Mouse (Mus musculus) lung, postnatal 25 days (tissue): ENCODE data around the gene Olfr1062.
A peak's percentile ranks its signal among the peaks of the same experiment; 100 is the strongest.
"Not testable (repeated sequence)": the region's sequence is repeated elsewhere in the genome, so short reads cannot be mapped to it uniquely, and the experiment has no call there.

Experiments used
- DNase-seq: peaks from one replicate; pipeline ENCODE4 v3.0.0; 2022; ENCODE audit warnings: low spot score

Gene Olfr1062

DNA sequence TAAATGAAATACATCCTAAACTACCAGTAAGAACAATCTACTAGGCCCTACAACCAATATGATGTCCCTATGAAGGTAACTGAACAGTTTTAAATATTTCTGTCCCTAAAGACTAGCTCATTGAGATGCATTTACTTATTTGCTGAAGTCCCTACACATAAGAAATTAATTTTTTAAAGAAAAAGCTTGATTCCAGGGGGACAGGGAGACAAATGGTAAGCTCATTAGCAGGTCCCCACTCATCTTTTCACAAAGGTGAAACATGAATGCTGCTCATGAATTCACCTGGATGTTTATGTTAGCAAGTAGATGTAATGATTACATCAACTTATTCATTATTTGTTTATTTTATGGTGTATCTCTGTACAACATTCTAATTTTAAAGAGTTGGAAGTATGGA is at the start of gene Olfr1062:
Gene Olfr1062 (minus strand): TSS at position 101 of the 400 bp plus-strand sequence.
- DNase-seq = not testable (repeated sequence)

DNA sequence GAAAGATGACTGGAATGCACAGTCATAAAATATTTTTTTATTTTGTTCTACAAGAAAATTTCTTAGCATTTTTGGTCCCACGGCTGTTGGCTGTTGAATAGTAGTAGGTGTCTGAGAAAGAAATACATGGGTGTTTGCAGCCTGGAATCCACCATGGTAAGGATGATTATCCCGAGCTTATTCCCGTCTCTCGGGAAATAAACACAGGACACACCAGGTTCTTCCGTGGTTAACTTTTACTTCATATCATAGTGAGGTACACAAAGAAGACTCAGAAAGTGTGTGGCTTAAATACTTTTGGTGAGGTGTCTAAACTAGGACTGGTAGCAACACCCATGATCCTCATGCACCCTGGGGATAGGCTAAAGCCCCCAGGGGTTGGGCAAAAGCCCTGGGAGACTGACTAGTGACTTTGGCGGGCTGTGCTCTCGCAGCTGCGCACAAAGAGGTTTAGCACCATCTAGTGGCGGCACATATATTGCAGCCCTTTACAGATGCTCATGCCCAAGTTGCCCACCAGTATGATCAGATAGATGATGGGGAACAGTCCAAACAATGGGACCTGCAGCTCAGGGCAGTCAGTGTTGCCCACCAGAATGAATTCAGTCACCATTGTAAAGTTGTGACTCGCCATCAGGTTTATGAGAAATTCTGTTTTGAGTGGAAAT is 38.0 kb upstream of the Olfr1062 start:
- DNase-seq = peak; percentile 3

DNA sequence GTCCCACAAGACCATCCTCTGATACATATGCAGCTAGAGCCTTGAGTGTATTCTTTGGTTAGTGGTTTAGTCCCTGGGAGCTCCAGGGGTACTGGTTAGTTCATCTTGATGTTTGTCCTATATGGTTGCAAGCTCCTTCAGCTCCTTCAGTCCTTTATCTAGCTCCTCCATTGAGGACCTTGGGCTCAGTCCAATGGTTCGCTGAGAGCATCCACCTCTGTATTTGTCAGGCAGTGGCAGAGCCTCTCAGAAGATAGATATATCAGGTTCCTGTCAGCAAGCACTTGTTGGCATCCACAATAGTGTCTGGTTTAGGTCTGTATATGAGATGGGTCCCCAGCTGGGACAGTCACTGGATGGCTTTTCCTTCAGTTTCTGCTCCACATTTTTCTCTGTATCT is 33.9 kb upstream of the Olfr1062 start:
- no peak for DNase-seq

DNA sequence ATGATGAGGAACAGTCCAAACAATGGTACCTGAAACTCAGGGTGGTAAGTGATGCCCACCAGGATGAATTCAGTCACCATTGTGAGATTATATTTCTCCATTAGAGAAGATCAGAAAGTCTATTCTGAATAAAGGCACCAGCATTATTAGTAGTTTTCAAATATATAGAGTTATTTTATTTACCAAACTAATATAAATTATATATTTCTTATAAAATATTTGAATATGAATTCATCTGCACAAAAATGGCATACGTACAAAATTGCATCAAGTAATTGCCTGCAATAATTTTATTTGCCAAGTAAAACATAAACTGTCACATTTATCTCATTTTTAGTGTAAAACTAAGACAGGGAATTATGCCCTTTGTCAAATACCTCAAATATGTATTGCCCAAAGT is 29.6 kb upstream of the Olfr1062 start, which contains the start of gene Olfr1066:
Gene Olfr1066 (minus strand): TSS at position 101 of the 400 bp plus-strand sequence.
- DNase-seq = no peak

DNA sequence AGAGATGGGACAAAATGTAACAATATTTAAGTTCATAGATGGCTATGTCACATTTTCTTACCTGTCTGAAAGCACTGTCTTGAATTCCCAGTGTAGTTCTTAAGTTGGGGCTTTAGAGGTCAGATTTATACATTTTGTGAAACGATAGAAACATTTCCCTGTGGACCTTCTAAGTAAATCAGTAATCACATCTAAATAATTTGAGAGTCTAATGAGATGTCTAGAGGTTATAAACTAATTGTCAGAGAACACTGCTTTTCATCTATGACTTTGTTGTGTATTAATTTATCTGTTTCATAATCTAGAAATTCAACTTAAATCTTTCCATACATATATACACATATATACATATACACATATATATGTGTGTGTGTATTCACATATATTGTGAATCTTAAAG is 23.9 kb upstream of the Olfr1062 start, which contains the start of gene Olfr1065:
Gene Olfr1065 (minus strand): TSS at position 101 of the 400 bp plus-strand sequence.
- DNase-seq = not testable (repeated sequence)

DNA sequence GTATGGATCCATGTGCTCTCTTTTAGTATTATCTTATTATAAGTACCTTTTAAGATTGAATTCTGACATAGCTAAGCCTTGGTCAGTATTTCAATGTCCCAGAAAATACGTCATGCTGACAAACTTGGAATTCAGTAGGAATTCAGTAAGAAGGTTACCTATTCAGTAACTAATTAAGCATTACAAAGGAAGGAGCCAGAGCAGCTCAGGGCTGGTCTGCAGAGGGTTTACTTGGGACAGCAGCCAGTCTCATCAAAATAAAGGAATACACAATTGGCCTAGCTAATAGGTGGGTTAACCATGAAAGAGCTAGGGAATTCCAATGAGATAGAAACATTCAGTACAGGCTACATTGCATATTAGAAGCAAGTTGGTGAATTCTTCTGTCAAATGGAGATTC is 15.6 kb upstream of the Olfr1062 start:
- not testable (repeated sequence) for DNase-seq

DNA sequence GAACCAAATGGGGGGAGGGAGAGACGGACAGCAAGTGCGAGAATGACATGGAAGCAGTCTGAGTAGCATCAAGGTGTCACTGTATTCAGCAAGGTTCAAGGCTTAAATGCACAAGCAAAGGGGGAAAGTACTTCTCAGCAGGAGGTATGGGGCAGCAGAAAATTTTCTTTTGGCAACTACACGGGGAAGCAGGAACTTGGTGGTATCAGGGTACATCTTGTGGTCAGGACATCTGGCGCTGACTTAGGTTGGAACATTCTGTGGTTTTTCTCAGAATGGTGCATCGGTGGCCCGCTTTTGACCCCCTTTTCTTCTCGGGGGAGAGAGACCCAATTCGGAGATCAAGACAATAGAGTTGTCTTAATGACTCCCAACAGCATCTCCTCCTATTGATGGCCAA is 2.0 kb upstream of the Olfr1062 start:
- DNase-seq = not testable (repeated sequence)

DNA sequence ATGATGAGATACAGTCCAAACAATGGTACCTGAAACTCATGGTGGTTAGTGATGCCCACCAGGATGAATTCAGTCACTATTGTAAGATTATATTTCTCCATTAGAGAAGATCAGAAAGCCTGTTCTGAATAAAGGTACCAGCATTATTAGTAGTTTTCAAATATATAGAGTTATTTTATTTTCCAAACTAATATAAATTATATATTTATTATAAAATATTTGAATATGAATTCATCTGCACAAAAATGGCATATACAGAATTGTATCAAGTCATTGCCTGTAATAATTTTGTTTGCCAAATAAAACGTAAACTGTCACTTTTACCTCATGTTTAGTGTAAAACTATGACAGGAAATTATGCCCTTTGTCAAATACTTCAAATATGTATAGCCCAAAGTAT is 12.6 kb downstream of the Olfr1062 start, which contains the start of gene Olfr1061:
Gene Olfr1061 (minus strand): TSS at position 101 of the 400 bp plus-strand sequence.
- DNase-seq = no peak

DNA sequence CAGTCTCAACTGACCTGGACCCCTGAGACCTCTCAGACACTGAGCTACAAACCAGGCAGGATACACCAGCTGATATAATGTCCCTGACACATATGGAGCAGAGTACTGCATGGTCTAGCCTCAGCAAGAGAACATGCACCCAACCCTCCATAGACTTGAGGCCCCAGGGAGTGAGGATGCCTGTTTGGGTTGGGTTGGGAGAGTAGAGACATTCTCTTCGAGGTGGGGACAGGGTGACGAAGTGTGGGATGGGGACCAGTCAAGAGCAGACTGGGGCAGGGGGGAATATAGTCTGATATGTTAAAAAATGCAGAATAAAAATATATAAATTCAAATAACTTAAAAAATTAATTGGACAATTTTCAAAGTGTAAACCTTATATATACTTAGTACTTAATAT is 31.4 kb downstream of the Olfr1062 start:
- DNase-seq = no peak

DNA sequence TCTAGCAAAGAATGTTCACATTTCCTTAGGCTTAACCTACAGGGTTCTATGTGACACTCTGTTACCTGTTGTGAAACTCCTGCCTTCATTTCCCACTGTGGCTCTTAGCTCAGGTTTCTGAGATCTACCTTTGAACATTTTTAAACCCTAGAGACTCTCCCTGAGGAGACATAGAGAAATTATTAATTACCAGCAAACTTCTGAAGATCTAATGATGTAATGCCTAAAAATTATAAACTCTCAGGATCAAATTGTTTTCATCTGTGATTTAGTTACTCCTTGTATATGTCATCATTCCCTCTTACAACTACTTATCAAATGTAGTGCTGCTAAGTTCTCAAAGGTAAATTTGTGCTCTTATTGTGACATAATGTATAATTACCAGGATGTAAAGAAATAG is 38.1 kb downstream of the Olfr1062 start, which contains the start of gene Olfr1058:
Gene Olfr1058 (minus strand): TSS at position 101 of the 400 bp plus-strand sequence.
- DNase-seq = not testable (repeated sequence)

DNA sequence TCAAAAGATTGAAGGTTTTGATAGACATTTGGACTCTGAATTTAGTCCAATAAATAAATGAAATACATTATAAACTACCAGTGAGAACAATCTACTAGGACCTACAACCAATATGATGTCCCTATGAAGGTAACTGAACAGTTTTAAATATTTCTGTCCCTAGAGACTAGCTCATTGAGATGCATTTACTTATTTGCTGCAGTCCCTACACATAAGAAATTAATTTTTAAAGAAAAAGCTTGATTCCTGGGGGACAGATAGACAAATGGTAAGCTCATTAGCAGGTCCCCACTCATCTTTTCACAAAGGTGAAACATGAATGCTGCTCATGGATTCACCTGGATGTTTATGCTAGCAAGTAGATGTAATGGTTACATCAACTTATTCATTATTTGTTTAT is 48.3 kb downstream of the Olfr1062 start, which contains the start of gene Olfr1057:
Gene Olfr1057 (minus strand): TSS at position 101 of the 400 bp plus-strand sequence.
- no peak for DNase-seq
